Mouse (Mus musculus) yolk sac, embryonic 10.5 days (tissue): Measurements from ENCODE around the gene Dtx3l.
A peak's percentile ranks its signal among the peaks of the same experiment; 100 is the strongest.
"Not testable (repeated sequence)": the region's sequence is repeated elsewhere in the genome, so short reads cannot be mapped to it uniquely, and the experiment has no call there.

Experiments used
- DNase-seq: peaks from one replicate; pipeline ENCODE4 v3.0.0-alpha.2; 2017; ENCODE audit warnings: low spot score

Gene Dtx3l

GRCm38 (mm10) chr16:35924341-35924740 is 14.6 kb downstream of the Dtx3l start:
- no peak for DNase-seq

- DNase-seq: peak; percentile 20
These were observed 15.3 kb downstream of the Dtx3l start for GRCm38 (mm10) chr16:35923546-35924198.

GRCm38 (mm10) chr16:35922301-35922895 is 16.6 kb downstream of the Dtx3l start:
- no peak for DNase-seq

GRCm38 (mm10) chr16:35921676-35922235 is 17.2 kb downstream of the Dtx3l start:
- DNase-seq: peak; percentile 31

GRCm38 (mm10) chr16:35918721-35919543 is 20.0 kb downstream of the Dtx3l start:
- DNase-seq: no peak

GRCm38 (mm10) chr16:35914301-35914700 is 24.6 kb downstream of the Dtx3l start:
- DNase-seq: peak; percentile 13

GRCm38 (mm10) chr16:35913526-35913925 is 25.4 kb downstream of the Dtx3l start:
- no peak for DNase-seq

GRCm38 (mm10) chr16:35911449-35911848 is 27.5 kb downstream of the Dtx3l start:
- no peak for DNase-seq

- DNase-seq: no peak
These were observed 31.3 kb downstream of the Dtx3l start for GRCm38 (mm10) chr16:35907432-35908201.

GRCm38 (mm10) chr16:35906887-35907286 is 32.1 kb downstream of the Dtx3l start:
- DNase-seq: no peak

- DNase-seq: no peak
These were observed 33.0 kb downstream of the Dtx3l start for GRCm38 (mm10) chr16:35905819-35906485.

- DNase-seq: no peak
These were observed 33.6 kb downstream of the Dtx3l start for GRCm38 (mm10) chr16:35905355-35905754.

GRCm38 (mm10) chr16:35904121-35904736 is 34.7 kb downstream of the Dtx3l start:
- DNase-seq: no peak

- no peak for DNase-seq
These were observed 35.8 kb downstream of the Dtx3l start for GRCm38 (mm10) chr16:35903014-35903640.

GRCm38 (mm10) chr16:35900541-35900940 is 38.4 kb downstream of the Dtx3l start:
- no peak for DNase-seq

GRCm38 (mm10) chr16:35894997-35895396 is 44.0 kb downstream of the Dtx3l start:
- no peak for DNase-seq

- not testable (repeated sequence) for DNase-seq
These were observed 47.3 kb downstream of the Dtx3l start for GRCm38 (mm10) chr16:35891603-35892002.

- DNase-seq: no peak
These were observed 48.3 kb downstream of the Dtx3l start for GRCm38 (mm10) chr16:35890645-35891044.

- DNase-seq: no peak
These were observed 50.0 kb downstream of the Dtx3l start for GRCm38 (mm10) chr16:35888910-35889309.

- no peak for DNase-seq
These were observed 50.8 kb downstream of the Dtx3l start for GRCm38 (mm10) chr16:35888174-35888573.
